Mouse (Mus musculus) heart, embryonic 13.5 days (tissue): ENCODE results near the gene Zfpl1. TPM values are rescaled to one million over a fixed set of nuclear protein-coding genes. Genes with fewer than 3 reads are reported as not detected.

Experiments used
- ATAC-seq: fragments of 200-750 bp; cut with Nextera tagmentation; 2 replicates; pipeline ENCODE4 v1.8.0; 2017; ENCODE audit warnings: moderate TSS enrichment; ENCODE audit not compliant: insufficient number of reproducible peaks, low FRiP score, low TSS enrichment; ENCODE audit errors: extremely low read depth
- H3K27ac ChIP-seq: fragments of 300-500 bp; sonication (generic); replicated peaks from 2 replicates; pipeline ENCODE4 v1.5.1; 2015; ENCODE audit warnings: moderate library complexity, mild to moderate bottlenecking, inconsistent platforms
- H3K27me3 ChIP-seq: fragments of 300-500 bp; sonication (generic); replicated peaks from 2 replicates; pipeline ENCODE4 v1.6.1; 2015; ENCODE audit warnings: mild to moderate bottlenecking, inconsistent platforms
- H3K36me3 ChIP-seq: fragments of 300-500 bp; sonication (generic); 2 replicates; pipeline ENCODE4 v1.6.1; 2015; ENCODE audit warnings: mild to moderate bottlenecking, inconsistent platforms
- H3K4me1 ChIP-seq: fragments of 300-500 bp; sonication (generic); 2 replicates; pipeline ENCODE4 v1.6.1; 2015; ENCODE audit warnings: inconsistent platforms
- H3K4me2 ChIP-seq: fragments of 300-500 bp; sonication (generic); 2 replicates; pipeline ENCODE4 v1.6.1; 2015; ENCODE audit warnings: inconsistent platforms, mild to moderate bottlenecking, moderate library complexity
- H3K4me3 ChIP-seq: fragments of 300-500 bp; sonication (generic); 2 replicates; pipeline ENCODE4 v1.5.1; 2015; ENCODE audit warnings: moderate library complexity, mild to moderate bottlenecking, inconsistent platforms
- H3K9ac ChIP-seq: fragments of 300-500 bp; sonication (generic); 2 replicates; pipeline ENCODE4 v1.6.1; 2015; ENCODE audit warnings: inconsistent platforms, mild to moderate bottlenecking, moderate library complexity
- H3K9me3 ChIP-seq: fragments of 300-500 bp; sonication (generic); 2 replicates; pipeline ENCODE4 v1.6.1; 2016; ENCODE audit warnings: inconsistent platforms
- WGBS: fragments of 180-500 bp; shearing (Covaris S2); methylation state at CpG from one replicate; pipeline ENCODE4 v1.1.7; 2015; ENCODE audit warnings: mixed read lengths; 5-methylcytosine and 5-hydroxymethylcytosine counted together
- polyA plus RNA-seq: library from polyadenylated mRNA; unstranded; fragments of >200 nt; fragmentation: Nextera tagmentation; extraction: Ambion mirVana; gene quantifications from 2 replicates; pipeline ENCODE4 v1.2.1, GENCODE M21; 2015

Zfpl1 gene
- polyA plus RNA-seq, 1 experiment from 2014 or later, result 53.7 TPM

DNA sequence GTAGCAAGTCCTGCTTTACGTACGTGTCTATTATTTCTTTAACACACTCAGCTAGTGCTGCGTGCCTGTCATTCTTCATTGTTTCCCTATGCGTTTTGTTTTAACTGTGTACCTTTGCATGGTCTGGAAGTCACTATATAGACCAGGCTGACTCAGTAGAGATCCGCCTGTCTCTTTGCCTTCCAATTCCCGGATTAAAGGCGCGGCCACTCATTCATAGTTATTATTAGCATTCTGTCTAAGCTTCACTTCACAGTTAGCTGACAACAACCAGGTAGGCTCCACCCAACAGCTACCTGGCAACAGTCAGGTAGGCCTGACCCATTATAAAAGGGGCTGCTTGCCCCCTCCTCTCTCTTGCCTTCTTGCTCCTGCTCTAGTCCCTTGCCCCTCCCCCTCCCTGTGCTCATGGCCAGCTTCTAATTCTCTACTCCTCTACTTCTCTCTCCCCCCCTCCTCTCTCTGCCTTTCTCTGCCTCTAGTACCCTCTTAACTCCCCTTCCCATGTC is 34.0 kb upstream of the Zfpl1 start:
- no peaks in the 10 kb centered on the region for H3K9me3 ChIP-seq
- peak overlapping the region; percentile 92 for H3K4me2 ChIP-seq
- H3K4me3 ChIP-seq, result peak overlapping the region; percentile 90
- H3K9ac ChIP-seq, result peak overlapping the region; percentile 94
- peaks cover 48% of the 10 kb centered on the region for H3K36me3 ChIP-seq
- ATAC-seq, result no peak
- H3K27me3 ChIP-seq, result no peaks in the 10 kb centered on the region
- peak overlapping the region; percentile 97 for H3K27ac ChIP-seq
- H3K4me1 ChIP-seq, result peaks cover 22% of the 10 kb centered on the region
- WGBS, result 2% methylated on average over 8 of the region's 8 CpGs

DNA sequence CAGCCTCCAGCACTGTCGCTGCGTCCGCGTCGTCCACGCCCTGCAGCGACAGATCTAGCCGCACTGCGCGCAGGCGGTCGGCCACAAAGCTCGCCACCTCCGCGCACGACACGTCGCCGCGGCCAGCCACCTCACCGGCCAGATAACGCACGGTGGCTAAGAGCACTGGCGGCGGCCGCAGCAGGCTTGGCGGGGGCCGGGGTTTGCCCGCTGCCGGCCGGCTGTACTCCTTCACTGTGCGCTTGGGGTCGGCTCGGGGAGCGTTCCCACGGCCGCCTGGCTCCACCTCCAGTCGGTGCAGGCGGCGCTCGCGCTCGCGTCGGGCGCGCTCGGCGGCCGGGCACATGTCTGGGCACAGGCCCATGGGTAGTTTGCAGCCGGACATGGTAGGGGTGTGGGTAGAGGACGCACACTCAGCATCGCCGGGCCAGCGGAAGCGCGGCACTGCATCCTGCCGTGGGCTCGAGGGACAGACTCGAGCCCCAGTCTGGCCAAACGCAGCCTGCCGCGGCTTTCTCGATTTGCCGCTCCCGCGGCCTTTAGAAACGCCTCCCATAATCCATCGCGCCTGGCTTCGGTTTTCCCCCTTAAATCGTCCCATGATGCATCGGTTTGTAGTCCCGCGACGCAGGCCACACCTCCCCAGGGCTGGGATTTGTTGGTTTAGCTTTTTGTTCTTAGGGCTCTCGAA is 33.4 kb upstream of the Zfpl1 start, which contains the start of gene Sac3d1:
Gene Sac3d1 (minus strand): TSS at position 665 of the 691 bp plus-strand sequence.
- Histone ChIP-seq H3K4me3 (peak within 1 kb of the TSS; percentile 90), H3K4me1 (peaks cover 22% of the 10 kb centered on the region), H3K4me2 (peak within 1 kb of the TSS; percentile 92), H3K9me3 (no peaks in the 10 kb centered on the region), H3K36me3 (peaks cover 50% of the 10 kb centered on the region), H3K27me3 (no peaks in the 10 kb centered on the region), H3K9ac (peak within 1 kb of the TSS; percentile 94), H3K27ac (peak within 1 kb of the TSS; percentile 97)
- WGBS, result under 1% methylated on average over 77 of the region's 77 CpGs
- ATAC-seq, result peak; percentile 65; the same call in 1 of the 2 replicates

DNA sequence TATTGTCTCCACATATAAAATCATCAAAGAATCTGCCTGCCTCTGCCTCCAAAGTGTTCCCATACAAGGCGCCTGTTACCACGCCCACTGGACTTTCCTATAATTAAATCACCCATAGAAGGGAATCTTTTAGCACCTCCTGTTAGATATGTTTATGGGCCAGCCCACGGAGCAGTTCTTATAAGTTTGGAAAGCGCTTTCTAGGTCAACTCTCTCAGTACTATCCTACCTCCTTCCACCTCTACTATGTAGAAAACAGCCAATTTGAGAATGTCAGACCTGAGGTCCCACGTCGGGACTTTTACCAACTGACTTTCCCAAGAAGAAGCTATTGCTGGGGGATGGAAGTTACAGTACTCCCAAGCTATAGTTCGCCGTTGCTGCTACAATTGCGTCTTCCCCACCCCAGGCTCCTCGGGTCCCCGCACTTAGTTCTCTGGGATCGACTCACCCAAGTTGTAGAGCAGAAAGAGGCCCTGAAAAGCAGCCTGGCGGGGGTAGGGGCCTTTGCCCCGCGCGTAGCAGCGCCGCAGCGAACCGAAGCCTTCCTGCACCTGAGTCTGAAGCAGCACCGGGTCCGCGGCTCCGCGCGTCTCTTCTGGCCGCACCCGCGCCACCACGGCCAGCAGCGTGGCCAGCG is 32.7 kb upstream of the Zfpl1 start:
- no peaks in the 10 kb centered on the region for H3K27me3 ChIP-seq
- H3K4me1 ChIP-seq, result peaks cover 22% of the 10 kb centered on the region
- peak overlapping the region; percentile 97 for H3K27ac ChIP-seq
- H3K9me3 ChIP-seq, result no peaks in the 10 kb centered on the region
- 5% methylated on average over 32 of the region's 32 CpGs for WGBS
- H3K4me2 ChIP-seq, result peak overlapping the region; percentile 92
- peak overlapping the region; percentile 94 for H3K9ac ChIP-seq
- peak overlapping the region; percentile 90 for H3K4me3 ChIP-seq
- ATAC-seq, result no peak; the same call in 1 of the 2 replicates
- peaks cover 50% of the 10 kb centered on the region for H3K36me3 ChIP-seq

DNA sequence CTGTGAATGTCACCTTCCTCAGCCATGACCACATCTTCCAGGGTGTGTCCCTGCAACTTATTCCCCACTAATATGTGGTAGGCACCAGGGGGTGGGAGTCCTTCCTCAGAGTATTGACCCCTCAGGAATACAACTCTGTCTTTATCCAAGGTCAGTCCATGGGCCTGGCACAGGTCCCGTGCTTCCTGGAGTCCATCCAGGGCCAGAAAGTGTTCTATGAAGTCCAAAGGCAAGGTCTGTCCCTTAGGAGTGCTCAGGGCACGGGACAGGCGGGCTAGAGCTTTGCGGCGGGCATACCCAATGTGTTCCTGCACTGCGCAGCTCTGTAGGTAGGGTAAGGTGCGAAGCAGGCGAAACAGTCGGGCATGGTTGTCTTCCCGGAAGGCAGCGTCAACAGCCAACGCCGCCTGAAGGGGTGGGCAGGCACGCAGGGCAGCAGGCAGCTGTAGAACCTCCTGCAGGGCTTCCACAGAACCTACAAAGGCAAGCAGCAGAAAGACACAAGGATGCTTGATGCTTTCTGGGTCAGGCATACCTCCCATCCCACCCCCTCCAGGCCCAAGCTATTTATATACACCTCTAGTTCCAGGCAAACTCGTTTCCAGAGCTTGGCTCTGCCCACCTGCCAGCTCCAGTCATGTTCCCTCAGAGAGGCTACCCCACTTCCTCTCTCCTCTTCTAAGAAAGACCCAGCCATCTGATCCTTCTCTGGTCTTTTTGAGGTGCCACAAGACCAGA is 31.5 kb upstream of the Zfpl1 start:
- Histone ChIP-seq H3K27me3 (no peaks in the 10 kb centered on the region), H3K9me3 (no peaks in the 10 kb centered on the region), H3K27ac (peak overlapping the region; percentile 17; the same call in 1 of the 2 replicates), H3K4me1 (peaks cover 22% of the 10 kb centered on the region), H3K9ac (peak overlapping the region; percentile 94), H3K4me3 (peak overlapping the region; percentile 90), H3K4me2 (peak overlapping the region; percentile 92), H3K36me3 (peaks cover 47% of the 10 kb centered on the region)
- no peak for ATAC-seq
- WGBS, result 88% methylated on average over 15 of the region's 15 CpGs

DNA sequence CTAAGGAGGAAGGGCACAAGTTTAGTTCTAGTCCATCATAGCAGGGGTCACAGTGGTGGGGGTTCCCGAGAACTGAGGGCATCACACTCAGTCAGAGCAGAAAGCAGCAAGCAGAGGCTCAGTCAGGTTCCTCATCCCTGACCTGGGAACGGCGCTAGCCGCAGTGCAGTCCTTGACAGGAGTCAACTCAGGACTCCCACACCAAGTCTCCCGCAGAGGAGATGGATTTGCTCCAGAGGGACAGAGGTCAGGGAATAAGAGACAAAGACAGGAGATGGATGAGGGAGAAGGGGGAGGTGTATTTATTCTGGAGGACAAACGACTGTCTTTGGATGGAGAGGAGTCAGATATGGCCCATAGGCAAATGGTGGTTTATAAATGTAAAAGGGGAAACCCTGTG is 28.4 kb upstream of the Zfpl1 start:
- Histone ChIP-seq H3K9ac (no peak overlapping the region), H3K9me3 (no peaks in the 10 kb centered on the region), H3K4me1 (peaks cover 16% of the 10 kb centered on the region), H3K4me2 (no peak overlapping the region), H3K4me3 (no peak overlapping the region), H3K36me3 (peaks cover 32% of the 10 kb centered on the region), H3K27me3 (no peaks in the 10 kb centered on the region), H3K27ac (no peak overlapping the region)
- WGBS, result 54% methylated on average over 6 of the region's 6 CpGs
- no peak for ATAC-seq

DNA sequence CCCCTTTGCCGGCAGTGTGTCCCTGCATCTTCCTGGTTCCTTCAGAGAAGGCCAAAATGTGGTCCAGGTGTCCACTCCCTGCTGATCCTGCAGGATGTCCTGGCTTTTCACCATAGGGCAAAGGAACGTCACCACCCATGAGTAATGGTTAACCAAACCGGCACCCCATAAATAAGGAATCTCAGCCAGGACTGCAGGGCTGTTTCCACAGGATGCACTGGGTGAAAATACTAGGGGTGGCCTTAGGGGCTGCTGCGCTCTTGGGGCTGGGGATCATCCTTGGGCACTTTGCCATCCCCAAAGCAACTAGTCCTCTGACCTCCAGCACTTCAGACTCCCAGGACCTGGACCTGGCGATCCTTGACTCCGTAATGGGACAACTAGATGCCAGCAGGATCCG is 20.8 kb upstream of the Zfpl1 start, which contains the start of gene Naaladl1:
Gene Naaladl1 (plus strand): TSS at position 197 of the 400 bp plus-strand sequence.
- H3K4me2 ChIP-seq, result no peak within 1 kb of the TSS
- peak within 1 kb of the TSS; percentile 61 for H3K9ac ChIP-seq
- no peaks in the 10 kb centered on the region for H3K9me3 ChIP-seq
- ATAC-seq, result no peak
- no peaks in the 10 kb centered on the region for H3K36me3 ChIP-seq
- H3K27me3 ChIP-seq, result no peaks in the 10 kb centered on the region
- WGBS, result 85% methylated on average over 7 of the region's 7 CpGs
- no peak within 1 kb of the TSS for H3K27ac ChIP-seq
- no peak within 1 kb of the TSS for H3K4me3 ChIP-seq
- H3K4me1 ChIP-seq, result no peaks in the 10 kb centered on the region

DNA sequence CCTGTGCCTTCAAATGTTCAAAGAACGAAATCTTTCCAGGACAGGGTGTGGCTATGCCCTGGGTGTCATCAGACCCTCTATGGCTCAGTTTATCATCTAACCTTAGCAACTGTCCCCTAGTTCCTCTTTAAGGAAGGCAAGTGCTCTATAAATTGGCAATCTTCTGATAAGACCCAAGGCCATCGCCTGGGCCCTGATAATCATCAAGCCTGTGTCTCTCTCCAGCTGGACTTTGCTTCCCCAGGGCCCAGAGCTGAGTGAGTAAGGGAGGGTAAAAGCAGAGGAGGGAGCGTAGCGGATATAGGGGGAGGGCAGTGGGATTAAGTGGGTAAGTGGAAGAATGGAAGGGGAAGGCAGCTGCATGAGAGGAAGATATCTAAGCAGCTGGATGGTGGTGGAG is 19.7 kb upstream of the Zfpl1 start:
- ATAC-seq, result no peak
- H3K9ac ChIP-seq, result peak overlapping the region; percentile 61
- 53% methylated on average over 4 of the region's 4 CpGs for WGBS

DNA sequence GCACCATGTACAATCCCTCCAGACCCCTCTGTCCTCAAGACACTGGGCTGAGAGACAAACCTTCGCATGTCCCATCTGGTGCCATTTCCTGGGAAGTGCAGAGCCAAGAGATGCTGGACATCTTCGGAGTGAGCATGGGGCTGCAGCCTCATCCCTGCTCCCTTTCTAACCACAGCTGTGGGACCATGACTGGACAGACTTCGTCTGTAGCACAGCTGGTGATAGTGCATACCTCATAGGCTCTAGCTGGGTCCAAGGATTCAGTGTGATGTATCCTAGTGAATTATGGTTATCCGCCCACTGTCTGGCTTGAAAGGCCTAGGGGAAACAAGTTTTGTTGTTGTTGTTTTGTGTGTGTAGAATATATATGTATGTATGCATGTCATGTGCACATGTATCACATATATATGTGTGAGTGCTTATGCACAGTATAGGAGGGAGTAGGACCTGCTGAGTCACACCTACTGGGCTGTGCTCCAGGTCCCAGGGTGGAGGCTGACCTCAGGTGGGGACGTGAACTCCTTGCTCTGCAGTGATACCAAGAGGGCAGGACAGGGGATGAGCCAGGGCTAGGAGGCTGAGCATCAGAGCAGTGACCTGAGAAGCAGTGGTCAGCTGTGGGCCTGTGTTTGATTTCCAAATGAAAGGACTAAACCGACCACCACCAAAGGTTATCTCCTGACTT is 17.6 kb upstream of the Zfpl1 start:
- H3K36me3 ChIP-seq, result peaks cover 18% of the 10 kb centered on the region
- no peak for ATAC-seq
- no peaks in the 10 kb centered on the region for H3K27me3 ChIP-seq
- no peak overlapping the region for H3K27ac ChIP-seq
- H3K9ac ChIP-seq, result no peak overlapping the region
- no peak overlapping the region for H3K4me2 ChIP-seq
- no peaks in the 10 kb centered on the region for H3K9me3 ChIP-seq
- no peaks in the 10 kb centered on the region for H3K4me1 ChIP-seq
- no peak overlapping the region for H3K4me3 ChIP-seq
- 68% methylated on average over 6 of the region's 6 CpGs for WGBS

More for the DNA sequence above, 19.7 kb upstream of the Zfpl1 start:
- no peaks in the 10 kb centered on the region for H3K9me3 ChIP-seq
- no peak overlapping the region for H3K27ac ChIP-seq
- no peaks in the 10 kb centered on the region for H3K27me3 ChIP-seq
- H3K36me3 ChIP-seq, result peaks cover 9% of the 10 kb centered on the region; the same call in 1 of the 2 replicates
- H3K4me3 ChIP-seq, result no peak overlapping the region
- H3K4me1 ChIP-seq, result no peaks in the 10 kb centered on the region
- H3K4me2 ChIP-seq, result no peak overlapping the region

DNA sequence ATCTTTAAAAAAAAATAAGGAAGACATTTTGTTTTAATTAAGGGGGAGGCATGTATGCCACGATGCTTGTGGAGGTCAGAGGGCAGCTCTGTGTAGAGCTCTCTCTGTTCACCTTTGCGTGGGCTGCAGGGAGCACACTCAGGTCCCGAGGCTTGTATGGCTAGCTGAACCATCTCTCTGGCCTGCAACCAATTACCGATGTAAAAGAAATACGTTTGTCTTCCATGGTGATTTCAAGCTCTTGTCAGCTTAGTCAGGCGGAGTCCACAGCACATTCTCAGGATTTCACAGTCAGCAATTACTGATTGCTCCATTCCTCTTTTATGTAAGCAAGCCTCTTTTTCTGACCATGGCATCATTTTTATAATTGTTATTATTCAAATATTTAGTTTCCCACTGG is 16.4 kb upstream of the Zfpl1 start:
- H3K27me3 ChIP-seq, result no peaks in the 10 kb centered on the region
- H3K4me1 ChIP-seq, result no peaks in the 10 kb centered on the region
- H3K4me2 ChIP-seq, result no peak overlapping the region
- 76% methylated on average over 6 of the region's 6 CpGs for WGBS
- peaks cover 23% of the 10 kb centered on the region for H3K36me3 ChIP-seq
- no peaks in the 10 kb centered on the region for H3K9me3 ChIP-seq
- H3K4me3 ChIP-seq, result no peak overlapping the region
- H3K27ac ChIP-seq, result no peak overlapping the region
- H3K9ac ChIP-seq, result no peak overlapping the region
- ATAC-seq, result no peak

DNA sequence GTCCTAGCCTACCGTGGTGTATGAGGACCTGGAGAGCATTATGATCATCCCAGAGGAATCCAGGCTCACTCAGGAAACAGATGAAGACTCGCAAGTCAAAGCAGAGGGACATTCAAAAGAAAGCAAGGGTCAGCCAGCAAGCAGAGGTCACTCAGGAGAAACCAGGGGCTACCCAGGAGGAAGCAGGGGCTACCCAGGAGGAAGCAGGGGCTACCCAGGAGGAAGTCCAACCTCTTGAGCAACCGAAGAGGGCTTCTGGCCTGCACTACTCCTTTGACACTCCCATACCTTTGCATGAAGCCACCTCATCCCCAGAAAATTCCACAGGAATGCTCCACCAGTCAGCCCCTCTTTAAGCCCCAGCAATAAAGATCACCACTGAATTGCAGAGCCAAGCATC is 13.1 kb upstream of the Zfpl1 start:
- H3K9me3 ChIP-seq, result no peaks in the 10 kb centered on the region
- ATAC-seq, result no peak

DNA sequence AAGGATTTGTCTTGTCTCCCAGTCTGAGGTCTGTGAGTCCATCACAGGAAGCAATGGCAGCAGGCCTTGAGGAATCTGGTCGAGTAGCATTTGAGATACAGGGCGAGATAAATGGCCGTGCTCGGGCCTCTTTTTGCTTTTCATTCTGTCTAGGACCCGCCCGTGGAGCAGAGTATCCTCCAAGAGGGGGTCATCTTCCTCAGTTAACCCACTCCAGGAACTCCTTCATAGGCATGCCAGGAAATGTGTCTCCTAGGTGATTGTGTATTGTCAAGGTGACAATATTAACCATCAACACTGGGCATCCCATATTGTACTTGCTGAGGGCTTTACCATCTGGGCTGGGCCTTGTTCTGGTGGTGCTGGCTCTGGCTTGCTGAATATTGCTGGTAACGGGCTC is 9.4 kb upstream of the Zfpl1 start, which contains the start of gene AC131692.1:
Gene AC131692.1 (plus strand): TSS at position 301 of the 400 bp plus-strand sequence.
- no peak within 1 kb of the TSS for H3K4me2 ChIP-seq

More for the DNA sequence above, 13.1 kb upstream of the Zfpl1 start:
- Histone ChIP-seq H3K4me1 (no peaks in the 10 kb centered on the region), H3K27ac (no peak overlapping the region), H3K4me2 (no peak overlapping the region), H3K36me3 (peaks cover 48% of the 10 kb centered on the region), H3K4me3 (no peak overlapping the region), H3K27me3 (no peaks in the 10 kb centered on the region), H3K9ac (no peak overlapping the region)
- WGBS, result 82% methylated on average over 3 of the region's 3 CpGs

More for the DNA sequence above, 9.4 kb upstream of the Zfpl1 start, which contains the start of gene AC131692.1:
- Histone ChIP-seq H3K9me3 (no peaks in the 10 kb centered on the region), H3K27ac (no peak within 1 kb of the TSS), H3K27me3 (no peaks in the 10 kb centered on the region), H3K36me3 (peaks cover 74% of the 10 kb centered on the region), H3K4me1 (no peaks in the 10 kb centered on the region), H3K9ac (no peak within 1 kb of the TSS), H3K4me3 (no peak within 1 kb of the TSS)
- 88% methylated on average over 7 of the region's 7 CpGs for WGBS
- ATAC-seq, result no peak
